Mouse (Mus musculus) intestine, embryonic 16.5 days (tissue): ENCODE measurements at regions not wholly inside any gene's neighbourhood (a gene's known extent, or its start where the extent isn't known, plus 50 kb on each side); places are given as distances from the start of the nearest gene placed in this dataset.

ENCODE experiments used
- ATAC-seq: fragments of 200-750 bp; cut with Nextera tagmentation; 2 replicates; pipeline ENCODE4 v1.8.0; 2017; ENCODE audit warnings: moderate TSS enrichment, moderate library complexity
- H3K27ac ChIP-seq: fragments of 300-500 bp; sonication (generic); 2 replicates; pipeline ENCODE4 v1.5.1; 2014; ENCODE audit warnings: mild to moderate bottlenecking, low read length
- H3K27me3 ChIP-seq: fragments of 300-500 bp; sonication (generic); replicated peaks from 2 replicates; pipeline ENCODE4 v1.6.1; 2014; ENCODE audit warnings: low read length, control low read depth, mixed read lengths; ENCODE audit not compliant: control insufficient read depth, insufficient read depth
- H3K36me3 ChIP-seq: fragments of 300-500 bp; sonication (generic); 2 replicates; pipeline ENCODE4 v1.6.1; 2014; ENCODE audit warnings: low read length, control low read depth; ENCODE audit not compliant: control insufficient read depth, insufficient read depth
- H3K4me1 ChIP-seq: fragments of 300-500 bp; sonication (generic); 2 replicates; pipeline ENCODE4 v1.6.1; 2014; ENCODE audit warnings: low read length, control low read depth, mixed read lengths; ENCODE audit not compliant: control insufficient read depth, insufficient read depth
- H3K4me2 ChIP-seq: fragments of 300-500 bp; sonication (generic); 2 replicates; pipeline ENCODE4 v1.6.1; 2014; ENCODE audit warnings: low read depth, low read length, control low read depth
- H3K4me3 ChIP-seq: fragments of 300-500 bp; sonication (generic); 2 replicates; pipeline ENCODE4 v1.5.1; 2014; ENCODE audit warnings: mild to moderate bottlenecking, low read length
- H3K9ac ChIP-seq: fragments of 300-500 bp; sonication (generic); 2 replicates; pipeline ENCODE4 v1.6.1; 2014; ENCODE audit warnings: low read depth, low read length
- H3K9me3 ChIP-seq: fragments of 300-500 bp; sonication (generic); 2 replicates; pipeline ENCODE4 v1.6.1; 2016; ENCODE audit warnings: low read length, control low read depth; ENCODE audit not compliant: control insufficient read depth
- WGBS: fragments of 180-500 bp; shearing (Covaris S2); extraction: QIAGEN DNeasy Blood & Tissue Kit; methylation state at CpG from one replicate; pipeline ENCODE4 v1.1.7; 2014; 5-methylcytosine and 5-hydroxymethylcytosine counted together

- no peaks in the 10 kb centered on the region for H3K36me3 ChIP-seq
- no peaks in the 10 kb centered on the region for H3K9me3 ChIP-seq
- no peak overlapping the region for H3K27ac ChIP-seq
- no peak overlapping the region for H3K9ac ChIP-seq
- no peak overlapping the region for H3K4me3 ChIP-seq
- H3K4me2 ChIP-seq: no peak overlapping the region
- H3K4me1 ChIP-seq: no peaks in the 10 kb centered on the region
- H3K27me3 ChIP-seq: no peaks in the 10 kb centered on the region
- 76% methylated on average over 7 of the region's 7 CpGs for WGBS
- no peak for ATAC-seq
Measured at GRCm38 (mm10) chr13:46350075-46350747, 68.0 kb upstream of the Rbm24 start.

- no peak overlapping the region for H3K4me3 ChIP-seq
- no peak overlapping the region for H3K27ac ChIP-seq
- no peaks in the 10 kb centered on the region for H3K27me3 ChIP-seq
- 82% methylated on average over 3 of the region's 3 CpGs for WGBS
- no peak overlapping the region for H3K9ac ChIP-seq
- no peak overlapping the region for H3K4me2 ChIP-seq
- no peak for ATAC-seq
- H3K36me3 ChIP-seq: no peaks in the 10 kb centered on the region
- no peaks in the 10 kb centered on the region for H3K4me1 ChIP-seq
- no peaks in the 10 kb centered on the region for H3K9me3 ChIP-seq
Measured at GRCm38 (mm10) chr13:46355306-46355705, 62.9 kb upstream of the Rbm24 start.

- Histone ChIP-seq H3K27ac (no peak overlapping the region), H3K4me2 (no peak overlapping the region), H3K9me3 (no peaks in the 10 kb centered on the region), H3K9ac (no peak overlapping the region), H3K4me1 (no peaks in the 10 kb centered on the region), H3K27me3 (no peaks in the 10 kb centered on the region), H3K4me3 (no peak overlapping the region), H3K36me3 (no peaks in the 10 kb centered on the region)
- WGBS: 59% methylated on average over 1 of the region's 1 CpGs
- ATAC-seq: no peak
Measured at GRCm38 (mm10) chr13:46355975-46356374, 62.3 kb upstream of the Rbm24 start.

- Histone ChIP-seq H3K27me3 (no peaks in the 10 kb centered on the region), H3K4me3 (no peak overlapping the region), H3K4me1 (no peaks in the 10 kb centered on the region), H3K4me2 (no peak overlapping the region), H3K36me3 (no peaks in the 10 kb centered on the region), H3K9me3 (no peaks in the 10 kb centered on the region), H3K9ac (no peak overlapping the region), H3K27ac (no peak overlapping the region)
- ATAC-seq: no peak
- 93% methylated on average over 9 of the region's 9 CpGs for WGBS
Measured at GRCm38 (mm10) chr13:46357037-46357436, 61.2 kb upstream of the Rbm24 start.

- Histone ChIP-seq H3K36me3 (no peaks in the 10 kb centered on the region), H3K9me3 (no peaks in the 10 kb centered on the region), H3K9ac (no peak overlapping the region), H3K4me3 (no peak overlapping the region), H3K4me1 (no peaks in the 10 kb centered on the region), H3K27me3 (no peaks in the 10 kb centered on the region), H3K4me2 (no peak overlapping the region), H3K27ac (no peak overlapping the region)
- WGBS: 71% methylated on average over 12 of the region's 12 CpGs
- no peak for ATAC-seq
Measured at GRCm38 (mm10) chr13:46360495-46361120, 57.6 kb upstream of the Rbm24 start.

GRCm38 (mm10) chr13:46363456-46364201, 54.6 kb upstream of the Rbm24 start:
- whole genome bisulfite sequencing: 81% methylated on average over 13 of the region's 13 CpGs
- Histone ChIP-seq H3K4me3 (no peak overlapping the region), H3K4me2 (no peak overlapping the region), H3K36me3 (no peaks in the 10 kb centered on the region), H3K27ac (no peak overlapping the region), H3K27me3 (no peaks in the 10 kb centered on the region), H3K9ac (no peak overlapping the region), H3K4me1 (no peaks in the 10 kb centered on the region), H3K9me3 (no peaks in the 10 kb centered on the region)
- no peak for ATAC-seq

- no peaks in the 10 kb centered on the region for H3K4me1 ChIP-seq
- H3K27ac ChIP-seq: no peak overlapping the region
- H3K27me3 ChIP-seq: no peaks in the 10 kb centered on the region
- no peaks in the 10 kb centered on the region for H3K36me3 ChIP-seq
- no peaks in the 10 kb centered on the region for H3K9me3 ChIP-seq
- no peak overlapping the region for H3K4me3 ChIP-seq
- WGBS: 73% methylated on average over 7 of the region's 7 CpGs
- no peak overlapping the region for H3K4me2 ChIP-seq
- ATAC-seq: no peak
- no peak overlapping the region for H3K9ac ChIP-seq
Measured at GRCm38 (mm10) chr13:46364202-46364912, 53.9 kb upstream of the Rbm24 start.

GRCm38 (mm10) chr13:46365292-46365691, 52.9 kb upstream of the Rbm24 start:
- ATAC-seq: peak; percentile 94
- H3K27ac ChIP-seq: no peak overlapping the region
- H3K36me3 ChIP-seq: no peaks in the 10 kb centered on the region
- H3K4me1 ChIP-seq: no peaks in the 10 kb centered on the region
- H3K9ac ChIP-seq: no peak overlapping the region
- H3K4me3 ChIP-seq: no peak overlapping the region
- H3K9me3 ChIP-seq: no peaks in the 10 kb centered on the region
- WGBS: 67% methylated on average over 2 of the region's 2 CpGs
- H3K4me2 ChIP-seq: no peak overlapping the region
- no peaks in the 10 kb centered on the region for H3K27me3 ChIP-seq
